Mouse (Mus musculus) erythroblast, embryonic 14.5 days (primary cell): ENCODE data around the gene Tspan33.

Experiments
- GATA1 ChIP-seq: IDR thresholded peaks from 2 replicates; pipeline ENCODE4 v1.6.1; 2012; ENCODE audit warnings: low read length, inconsistent platforms, mixed read lengths
- TAL1 ChIP-seq: IDR thresholded peaks from 3 replicates; pipeline ENCODE4 v1.6.1; 2012; ENCODE audit warnings: low read length, inconsistent platforms, mixed read lengths

DNA sequence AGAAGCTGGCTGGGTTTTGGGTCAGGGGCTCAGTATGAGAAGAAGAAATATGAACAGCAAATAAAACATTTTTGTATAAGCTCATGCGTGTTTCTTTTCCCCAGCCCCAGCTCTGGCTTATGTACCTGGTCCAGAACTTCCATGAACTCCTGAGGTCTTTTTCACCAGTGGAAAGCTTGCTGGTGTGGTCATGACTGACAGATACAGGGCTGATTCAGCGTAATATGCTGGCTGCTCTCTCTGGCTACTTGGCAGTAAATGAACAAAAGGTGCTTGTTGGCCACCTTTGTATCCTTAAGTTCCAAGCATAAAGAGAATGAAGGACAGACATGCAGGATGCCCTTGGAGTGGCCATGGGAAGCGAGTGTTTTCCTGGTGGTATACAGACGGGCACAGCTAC, 67.3 kb downstream of the Tspan33 start:
- no peak for TF ChIP-seq GATA1
- TF ChIP-seq TAL1, result no peak
